Comparison of ENCODE assay signal across 7 mouse cellular contexts in genomic region chr1:165853729-165854420, GRCm38 (mm10).
DNase-seq lines count a peak whose midpoint lies in the region; ATAC-seq and TF ChIP-seq lines count a peak whose summit lies in the region.

No protein-coding gene starts in this region.

- H3K27ac ChIP-seq in forebrain, embryonic 15.5 days (replicated peaks), result no peak overlapping the region

- peak; percentile 77 for DNase-seq in ES-CJ7 (ENCODE audit: low read depth, low spot score)
- peak; percentile 85 for DNase-seq in kidney, postnatal 10 days
- DNase-seq in lung, adult 2 months, result peak; percentile 64
- peak; percentile 75 for DNase-seq in right cerebral cortex, postnatal 4 days

- peak; percentile 62 for ATAC-seq in cerebellum, adult (ENCODE audit: insufficient number of reproducible peaks, low FRiP score, low TSS enrichment)
- peak; percentile 41; the same call in 1 of the 2 replicates for ATAC-seq in forebrain, embryonic 15.5 days (replicated peaks)

- H3K36me3 ChIP-seq in C2C12 (ENCODE audit: control insufficient read depth, insufficient read depth), result no peaks in the 10 kb centered on the region
- H3K36me3 ChIP-seq in forebrain, embryonic 15.5 days, result no peaks in the 10 kb centered on the region

- no peaks in the 10 kb centered on the region for H3K79me3 ChIP-seq in C2C12 (ENCODE audit: low read depth)

- no peaks in the 10 kb centered on the region for H3K9me3 ChIP-seq in forebrain, embryonic 15.5 days

- H3ac ChIP-seq in C2C12 (ENCODE audit: control insufficient read depth, insufficient read length, low read depth), result no peak overlapping the region

- no peak for TF ChIP-seq POLR2A in lung, adult 2 months (IDR thresholded peaks at IDR 0.05; ENCODE audit: borderline replicate concordance, extremely low read depth, low read depth, low read length)

- no peaks in the 10 kb centered on the region for H3K27me3 ChIP-seq in C2C12 (ENCODE audit: control insufficient read depth, insufficient read depth, insufficient read length)
- no peaks in the 10 kb centered on the region for H3K27me3 ChIP-seq in forebrain, embryonic 15.5 days

- H3K79me2 ChIP-seq in C2C12 (ENCODE audit: control insufficient read depth, insufficient read depth), result no peaks in the 10 kb centered on the region

- no peak overlapping the region for H3K4me3 ChIP-seq in C2C12 (ENCODE audit: insufficient read depth, poor library complexity, severe bottlenecking)
- no peak overlapping the region for H3K4me3 ChIP-seq in forebrain, embryonic 15.5 days
- H3K4me3 ChIP-seq in lung, adult 2 months (replicated peaks; ENCODE audit: extremely low read depth, low read depth, low read length), result no peak overlapping the region

- H3K4me1 ChIP-seq in forebrain, embryonic 15.5 days, result peaks cover 6% of the 10 kb centered on the region; the same call in 1 of the 2 replicates
- H3K4me1 ChIP-seq in lung, adult 2 months (ENCODE audit: control insufficient read depth, insufficient read depth, low read length), result peaks cover 15% of the 10 kb centered on the region

- WGBS in forebrain, embryonic 15.5 days, result 63% methylated on average over 10 of the region's 10 CpGs
- WGBS in lung, adult 2 months, result 59% methylated on average over 10 of the region's 10 CpGs

- no peak overlapping the region for H3K4me2 ChIP-seq in forebrain, embryonic 15.5 days (replicated peaks)

- H3K9ac ChIP-seq in forebrain, embryonic 15.5 days (replicated peaks), result no peak overlapping the region

- TF ChIP-seq CTCF in C2C12 (IDR thresholded peaks at IDR 0.05; ENCODE audit: control insufficient read depth, insufficient read depth, insufficient read length), result peak; percentile 82
- peak; percentile 89 for TF ChIP-seq CTCF in lung, adult 2 months (IDR thresholded peaks at IDR 0.05; ENCODE audit: insufficient read depth, low read length)

TF ChIP-seq in C2C12, 6 proteins besides CTCF, POLR2A, EP300 and RAD21:
- no peak for TF ChIP-seq MYOG (IDR thresholded peaks at IDR 0.05; ENCODE audit: control insufficient read depth, extremely low read depth, insufficient read length)
- TF ChIP-seq MYOD1 (IDR thresholded peaks at IDR 0.05; ENCODE audit: control insufficient read depth, insufficient read length, low read depth), result no peak
- no peak for TF ChIP-seq FOSL1 (IDR thresholded peaks at IDR 0.05; ENCODE audit: insufficient read depth, low read length, poor library complexity, severe bottlenecking)
- no peak for TF ChIP-seq CEBPB (IDR thresholded peaks at IDR 0.05; ENCODE audit: low read depth)
- no peak for TF ChIP-seq MAX (IDR thresholded peaks at IDR 0.05)
- TF ChIP-seq USF1 (IDR thresholded peaks at IDR 0.05; ENCODE audit: low read depth), result no peak
